Mouse (Mus musculus) kidney, adult 18-20 months (tissue): Measurements from ENCODE around the gene Rcor3.

Experiments used
- DNase-seq: peaks from one replicate; pipeline ENCODE4 v3.0.0; 2021

Rcor3 gene

GRCm38 (mm10) chr1:192092879-192093660, 44.8 kb downstream of the Rcor3 start:
- peak; percentile 90 for DNase-seq

GRCm38 (mm10) chr1:192091806-192092772, 45.8 kb downstream of the Rcor3 start, which contains the start of gene Traf5:
Gene Traf5, minus strand, starts transcription at chr1:192092559.
- DNase-seq: peak; percentile 98

GRCm38 (mm10) chr1:192090689-192091567, 46.9 kb downstream of the Rcor3 start:
- no peak for DNase-seq

GRCm38 (mm10) chr1:192090281-192090680, 47.6 kb downstream of the Rcor3 start:
- no peak for DNase-seq

- DNase-seq: no peak
Observed at GRCm38 (mm10) chr1:192089208-192090166, 48.4 kb downstream of the Rcor3 start.

GRCm38 (mm10) chr1:192088011-192088410, 49.9 kb downstream of the Rcor3 start:
- no peak for DNase-seq

GRCm38 (mm10) chr1:192087098-192087497, 50.8 kb downstream of the Rcor3 start:
- no peak for DNase-seq

- no peak for DNase-seq
Observed at GRCm38 (mm10) chr1:192086279-192087037, 51.4 kb downstream of the Rcor3 start.

- DNase-seq: no peak
Observed at GRCm38 (mm10) chr1:192085218-192085617, 52.6 kb downstream of the Rcor3 start.

- no peak for DNase-seq
Observed at GRCm38 (mm10) chr1:192082646-192083045, 55.2 kb downstream of the Rcor3 start.

GRCm38 (mm10) chr1:192081129-192081528, 56.7 kb downstream of the Rcor3 start:
- DNase-seq: no peak

- no peak for DNase-seq
Observed at GRCm38 (mm10) chr1:192079121-192079520, 58.7 kb downstream of the Rcor3 start.

- peak; percentile 42 for DNase-seq
Observed at GRCm38 (mm10) chr1:192078406-192078805, 59.5 kb downstream of the Rcor3 start.

- peak; percentile 82 for DNase-seq
Observed at GRCm38 (mm10) chr1:192076796-192077535, 60.9 kb downstream of the Rcor3 start.

- DNase-seq: peak; percentile 46
Observed at GRCm38 (mm10) chr1:192076101-192076500, 61.8 kb downstream of the Rcor3 start.

- no peak for DNase-seq
Observed at GRCm38 (mm10) chr1:192074824-192075223, 63.0 kb downstream of the Rcor3 start.

GRCm38 (mm10) chr1:192072426-192072825, 65.4 kb downstream of the Rcor3 start:
- no peak for DNase-seq

- no peak for DNase-seq
Observed at GRCm38 (mm10) chr1:192070618-192071051, 67.2 kb downstream of the Rcor3 start.

- DNase-seq: peak; percentile 71
Observed at GRCm38 (mm10) chr1:192069971-192070591, 67.8 kb downstream of the Rcor3 start.
